Mouse (Mus musculus) embryo, embryonic 11.5 days (tissue): ENCODE measurements around the gene Gm973.

Experiments
- DNase-seq: peaks from one replicate; pipeline ENCODE4 v3.0.0-alpha.2; 2012; ENCODE audit warnings: low read depth, low spot score

Gm973 gene

DNA sequence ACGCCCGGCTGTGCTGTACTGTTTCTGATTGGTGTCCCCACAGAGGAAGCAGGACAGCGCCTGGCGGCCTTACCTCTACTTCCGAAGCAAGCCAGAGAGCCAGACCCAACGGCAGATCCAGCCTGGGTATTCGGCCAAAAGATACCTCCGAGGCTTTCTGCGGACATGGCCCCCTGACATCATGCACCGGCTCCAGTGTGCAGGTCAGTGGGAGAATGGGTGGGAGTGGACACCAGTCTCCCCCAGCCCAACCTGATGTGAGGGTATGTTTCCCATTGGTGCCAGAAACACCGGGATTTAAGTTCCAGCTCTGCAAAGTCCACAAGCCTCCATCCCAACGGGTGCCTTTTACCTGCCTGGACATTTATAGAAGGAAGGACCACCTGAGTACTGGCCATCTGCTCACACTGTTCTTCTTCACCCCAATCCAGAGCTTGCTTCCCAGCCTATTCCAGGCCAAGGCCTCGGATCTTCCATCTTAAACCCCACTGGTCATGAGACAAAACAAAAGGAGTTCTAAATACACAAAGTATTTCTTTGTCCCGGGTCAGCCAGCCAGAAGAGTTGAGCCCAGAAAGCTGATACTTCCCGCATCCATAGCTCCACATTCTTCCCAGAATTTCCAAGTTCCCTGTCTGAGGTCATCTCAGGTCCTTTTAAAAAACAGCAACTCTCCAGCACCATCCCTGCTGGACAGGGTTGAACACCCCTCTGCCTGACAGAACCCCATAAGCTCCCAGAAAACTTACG is 25.4 kb downstream of the Gm973 start:
- no peak for DNase-seq

DNA sequence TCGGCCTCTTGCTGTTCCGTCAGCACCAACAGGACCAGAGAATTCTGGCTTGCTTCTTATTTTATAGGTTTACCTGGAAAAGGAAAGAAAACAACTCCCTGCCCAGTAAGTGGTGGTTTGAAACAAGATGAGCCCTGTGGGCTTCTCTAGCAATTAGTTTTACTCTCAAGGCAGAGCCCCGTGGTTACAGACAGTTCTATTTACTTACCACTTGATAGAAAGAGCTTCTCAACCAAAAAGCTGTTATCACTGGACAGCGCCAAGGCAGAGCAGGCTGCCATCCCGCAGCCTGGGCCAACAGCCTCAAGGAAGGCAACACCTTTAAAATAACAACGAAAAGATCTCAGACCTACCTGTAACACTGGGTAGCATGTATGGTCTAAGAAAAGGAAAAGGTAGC is 26.2 kb downstream of the Gm973 start:
- DNase-seq = no peak

DNA sequence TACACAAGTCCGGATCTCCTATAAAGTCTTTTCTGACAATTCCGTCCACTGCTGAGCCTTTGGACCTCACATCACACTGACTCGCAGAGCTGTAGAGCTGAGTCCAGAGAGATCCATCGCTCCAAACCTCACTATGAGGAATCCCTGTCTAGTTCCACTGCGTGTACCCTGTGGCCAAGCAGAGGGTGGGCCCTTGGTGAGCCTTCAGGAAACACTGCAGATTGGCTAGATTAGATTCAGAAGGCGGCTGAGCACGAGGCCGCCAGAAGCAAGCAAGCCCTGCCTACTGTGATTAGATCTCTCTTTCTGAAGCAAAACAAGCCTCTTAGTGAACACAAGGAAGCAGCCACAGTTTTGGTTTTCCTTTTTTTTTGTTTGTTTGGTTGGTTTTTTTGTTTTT is 27.8 kb downstream of the Gm973 start:
- DNase-seq = no peak

DNA sequence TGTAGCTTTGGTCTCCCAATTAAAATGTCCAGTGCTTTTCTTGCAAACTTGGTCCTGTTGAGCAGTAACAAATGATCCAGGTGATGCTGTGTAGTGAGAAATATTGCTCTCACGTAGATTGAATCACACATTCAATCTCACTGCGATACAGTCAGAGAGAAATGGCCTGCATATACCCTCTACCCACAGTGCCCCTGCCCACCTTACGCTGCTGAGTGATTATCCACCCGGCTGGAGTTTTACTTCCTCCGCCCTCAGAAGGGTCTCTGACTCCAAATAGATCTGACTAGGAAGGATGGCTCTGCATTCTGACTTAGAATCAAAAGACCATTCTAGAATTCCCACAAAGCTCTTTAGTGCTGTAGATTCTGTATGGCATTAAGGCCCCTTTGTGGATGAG is 32.4 kb downstream of the Gm973 start:
- DNase-seq = no peak

DNA sequence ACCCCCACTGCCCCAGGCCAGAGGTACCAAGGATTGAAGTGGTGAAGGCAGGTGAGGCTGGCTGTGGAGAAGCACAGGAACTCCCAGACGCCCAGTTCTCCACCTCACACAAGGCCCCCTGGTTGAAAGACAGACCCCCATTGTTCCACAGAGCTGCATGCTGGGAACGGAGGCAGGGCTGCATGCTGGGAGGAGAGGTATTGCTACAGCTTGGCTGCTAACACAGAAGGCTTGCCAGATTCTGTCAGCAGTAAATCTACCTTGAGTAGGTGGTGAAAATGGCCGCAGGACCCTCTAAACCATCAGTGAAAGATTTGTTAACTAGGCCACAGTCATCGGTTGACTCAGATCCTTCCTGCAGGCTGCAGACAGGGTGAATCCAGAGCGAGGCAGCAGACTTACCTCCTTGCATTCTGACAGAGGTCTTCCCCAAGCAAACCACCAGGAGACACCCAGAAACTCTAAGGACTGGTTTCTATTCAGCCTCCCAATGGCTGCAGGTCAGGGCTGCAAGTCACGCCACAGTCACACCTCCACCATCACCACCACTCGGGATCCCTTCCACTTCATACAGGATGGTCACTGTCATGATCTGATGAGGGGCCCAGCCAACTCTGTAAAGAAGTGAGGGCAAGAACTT is 33.1 kb downstream of the Gm973 start:
- DNase-seq = no peak

DNA sequence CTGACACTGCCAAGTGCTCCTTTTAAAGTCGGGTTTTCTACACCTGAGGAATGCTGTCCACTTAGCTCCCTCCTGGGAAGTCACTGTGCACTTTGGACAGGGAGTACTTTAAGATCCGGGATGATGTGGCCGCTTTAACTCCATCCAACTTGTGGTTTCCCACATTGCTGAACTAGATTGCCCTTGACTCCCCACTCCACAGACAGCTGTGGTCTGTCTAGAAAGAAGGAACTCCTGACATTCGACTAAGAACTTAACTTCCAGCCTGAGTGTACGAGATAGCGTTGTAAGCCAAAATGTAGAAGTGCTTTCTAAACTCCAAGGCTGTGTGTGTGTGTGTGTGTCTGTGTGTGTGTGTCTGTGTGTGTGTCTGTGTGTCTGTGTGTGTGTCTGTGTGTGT is 34.2 kb downstream of the Gm973 start:
- DNase-seq = no peak

DNA sequence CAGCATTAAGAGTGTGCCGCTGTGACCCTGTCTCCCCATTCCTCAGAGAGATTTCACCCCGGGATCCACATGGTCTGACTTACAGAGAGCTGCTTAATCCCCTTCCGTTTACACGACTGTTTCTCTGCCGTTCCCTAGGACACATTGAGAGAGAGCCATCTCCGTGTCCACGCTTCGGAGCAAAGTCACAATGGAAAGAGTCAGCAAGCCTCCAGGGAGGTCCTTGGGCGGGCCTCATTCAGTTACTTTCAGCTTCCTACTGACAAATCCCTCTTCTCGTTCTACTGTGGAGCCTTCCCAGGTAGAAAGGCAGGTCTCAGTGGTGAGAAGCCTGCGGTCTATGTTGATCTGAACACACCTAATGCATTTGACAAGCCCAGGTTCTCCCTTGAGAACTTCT is 34.9 kb downstream of the Gm973 start:
- DNase-seq = no peak

DNA sequence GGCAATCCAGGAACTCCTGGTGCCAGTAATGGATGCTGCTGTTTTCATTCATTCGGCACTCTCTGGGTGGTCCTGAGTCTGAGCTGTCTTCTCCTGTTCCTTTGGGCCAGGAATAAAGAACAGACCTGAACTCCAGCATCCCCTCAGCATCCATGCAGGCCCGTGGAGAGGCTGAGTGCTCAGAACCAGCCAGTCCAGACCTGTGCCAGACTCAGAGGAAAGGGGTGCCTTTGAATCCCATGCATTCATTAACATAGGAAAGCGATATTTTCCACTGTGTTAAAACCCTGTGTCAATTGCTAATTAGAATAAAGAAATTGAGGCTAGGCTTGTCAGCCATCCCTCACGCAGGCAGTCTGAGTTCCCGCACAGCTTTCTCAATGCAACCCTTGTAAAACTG is 37.6 kb downstream of the Gm973 start:
- no peak for DNase-seq

DNA sequence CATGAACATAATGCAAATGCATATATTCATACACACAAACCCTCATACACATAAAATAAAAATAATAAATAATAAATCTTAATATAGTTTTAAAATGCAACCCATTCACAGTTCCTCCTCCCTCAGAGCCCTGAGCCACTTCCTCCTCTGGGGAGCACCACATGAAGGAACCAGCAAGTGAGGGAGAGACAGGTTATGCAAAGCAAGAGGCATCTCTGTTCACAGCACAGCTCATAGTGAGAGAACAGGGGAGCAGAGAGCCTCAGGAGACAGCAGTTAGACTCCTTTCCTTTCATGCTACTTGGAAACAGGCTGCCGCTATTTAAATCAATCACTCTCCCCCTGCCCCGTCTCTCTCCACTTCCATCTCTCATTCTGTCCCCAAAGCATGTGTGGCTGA is 47.5 kb downstream of the Gm973 start:
- no peak for DNase-seq

DNA sequence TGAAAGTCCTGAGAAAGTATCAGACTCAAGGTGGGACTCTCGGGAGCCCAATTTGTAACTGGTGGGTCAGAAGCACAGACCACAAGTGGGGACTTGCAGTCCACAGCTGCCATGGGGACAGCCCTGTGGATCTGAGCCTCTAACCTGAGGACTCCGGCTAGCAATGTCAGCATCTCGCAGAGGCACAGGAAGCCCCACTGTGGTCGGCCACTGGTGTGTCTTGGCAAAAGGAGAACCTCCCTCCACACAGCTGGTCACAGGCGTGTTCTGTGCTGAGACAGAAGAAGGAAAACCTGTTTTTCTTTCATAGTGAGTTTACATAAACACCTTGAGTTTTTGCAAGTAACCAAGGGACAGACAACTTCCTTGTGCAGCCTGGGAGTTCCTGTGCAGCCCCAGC is 49.7 kb downstream of the Gm973 start:
- DNase-seq = no peak

DNA sequence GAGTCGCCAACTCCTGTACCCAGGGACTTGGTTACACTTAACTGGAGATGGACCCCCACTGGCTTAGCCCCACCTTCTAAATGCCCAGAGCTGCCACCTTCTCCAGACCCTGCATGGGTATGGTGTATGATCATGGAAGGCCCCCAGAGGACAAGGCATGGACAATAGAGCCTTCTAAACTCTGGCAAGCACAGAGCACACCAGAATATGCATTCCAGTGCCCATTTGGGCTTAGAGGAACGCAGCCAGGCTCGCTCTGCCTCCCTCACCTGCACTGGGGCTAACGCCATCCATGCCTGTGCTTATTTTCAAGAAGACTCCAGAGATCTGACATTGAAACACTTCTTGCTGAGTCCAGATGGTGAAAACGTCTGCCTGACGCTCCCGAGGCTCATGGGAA is 50.2 kb downstream of the Gm973 start:
- DNase-seq = no peak

DNA sequence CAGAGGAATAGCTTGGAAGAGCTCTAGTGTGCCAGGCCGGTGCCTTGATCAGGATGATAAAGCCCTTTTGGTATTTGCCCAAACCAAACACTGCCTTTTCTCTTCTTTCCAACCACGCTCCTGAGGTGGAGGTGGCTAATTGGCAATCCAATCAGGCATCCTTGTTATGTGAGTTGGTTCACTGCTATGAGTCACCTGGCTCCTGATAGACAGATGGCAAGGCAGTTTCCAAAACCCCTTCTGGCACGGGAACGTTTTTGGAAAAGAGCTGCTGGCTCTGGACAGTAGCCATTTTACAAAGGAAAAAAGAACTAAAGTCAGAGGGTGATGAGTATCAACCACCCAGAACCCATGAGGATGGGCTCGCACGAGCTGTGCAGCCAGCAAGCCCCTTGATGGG is 50.9 kb downstream of the Gm973 start:
- DNase-seq = no peak

DNA sequence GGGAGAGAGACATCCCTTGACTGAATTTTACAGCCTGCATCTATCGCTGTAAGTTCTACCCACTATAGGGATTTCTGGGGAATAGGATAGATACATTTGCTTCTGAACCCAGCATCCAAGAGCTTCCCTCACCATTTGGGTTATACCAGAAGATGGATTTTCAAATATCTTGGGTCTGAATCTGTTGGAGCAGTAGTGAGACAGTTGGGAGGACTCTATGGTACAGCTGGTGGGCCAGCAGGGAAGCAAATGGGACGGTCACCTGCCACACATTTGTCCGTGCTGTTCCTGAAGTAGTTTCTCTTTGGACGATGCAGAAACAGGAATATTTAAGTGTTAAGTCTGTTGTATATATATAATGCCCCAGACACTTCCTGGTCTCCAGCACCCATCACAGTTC is 51.5 kb downstream of the Gm973 start:
- DNase-seq = no peak

DNA sequence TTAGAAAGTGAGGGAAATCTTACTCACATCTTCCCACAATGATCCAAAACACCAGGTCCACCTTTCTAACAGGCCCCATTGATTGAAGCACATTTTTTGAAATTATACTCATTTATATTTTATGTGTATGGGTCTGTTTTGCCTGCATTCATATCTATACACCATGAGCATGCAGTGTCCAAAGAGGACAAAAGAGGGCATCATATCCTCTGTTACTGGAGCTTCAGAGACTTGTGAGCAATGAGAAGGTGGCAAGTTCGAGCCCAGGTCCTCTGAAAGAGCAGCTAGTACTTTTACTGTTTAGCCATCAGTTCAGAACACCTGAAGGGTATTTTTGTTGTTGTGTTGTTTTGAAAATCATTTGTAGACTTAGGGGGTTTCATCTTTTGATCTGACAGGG is 52.2 kb downstream of the Gm973 start:
- DNase-seq = no peak

DNA sequence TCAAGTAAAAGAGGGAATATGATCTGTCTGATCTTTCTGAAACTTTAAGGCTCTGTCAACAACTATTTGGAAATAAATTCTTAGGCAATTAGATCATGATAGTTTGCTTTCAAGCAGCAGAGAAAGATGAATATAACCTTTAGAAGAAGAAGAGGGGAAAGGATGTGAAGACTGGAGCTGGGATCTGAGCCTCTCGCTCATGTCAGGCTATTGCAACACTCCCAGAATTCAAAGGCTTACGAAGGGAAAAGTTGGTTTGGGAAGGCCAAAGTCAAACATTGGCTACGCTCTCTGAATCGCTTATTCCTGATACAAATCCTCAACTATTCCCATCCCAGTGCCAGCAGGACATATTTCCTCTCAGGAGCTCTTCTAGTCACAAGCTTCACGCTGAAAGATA is 53.2 kb downstream of the Gm973 start:
- no peak for DNase-seq

DNA sequence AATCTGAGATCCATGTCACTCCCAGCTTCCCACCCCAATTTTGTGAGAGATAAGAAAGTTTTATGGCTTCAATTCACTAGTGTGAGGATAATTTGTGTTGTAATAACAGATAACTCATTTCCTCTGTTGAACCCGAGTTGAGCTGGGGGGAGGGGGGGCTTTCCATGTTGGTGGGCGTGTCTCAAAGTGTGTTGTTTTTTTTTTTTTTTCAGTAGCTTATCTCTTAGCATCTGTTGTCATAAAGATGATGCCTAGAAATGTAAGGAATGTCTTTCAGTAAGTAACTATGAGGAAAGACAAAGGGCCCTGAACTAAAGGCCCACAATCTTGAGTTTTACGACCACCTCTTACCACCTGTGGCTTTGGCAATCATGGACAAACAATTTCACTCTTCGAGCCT is 54.7 kb downstream of the Gm973 start:
- no peak for DNase-seq

DNA sequence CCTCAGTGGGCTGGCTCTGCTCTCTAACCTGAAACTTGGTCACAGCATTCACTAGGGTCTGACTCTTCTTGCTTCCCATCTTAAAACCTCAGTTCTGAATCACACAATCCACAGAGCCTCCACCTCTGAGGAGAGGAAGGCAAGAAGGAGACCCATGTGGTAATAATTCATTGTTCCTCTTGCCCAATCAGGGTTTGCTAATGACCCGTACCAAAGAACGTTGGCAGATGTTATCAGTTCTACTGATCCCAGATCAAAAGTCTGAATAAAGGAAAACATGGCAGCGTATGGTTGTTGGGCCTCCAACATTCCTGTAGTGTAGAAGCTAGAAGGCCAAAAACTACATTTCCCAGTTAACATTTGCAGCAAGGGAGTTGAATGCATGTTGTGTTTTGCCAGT is 55.4 kb downstream of the Gm973 start:
- no peak for DNase-seq

DNA sequence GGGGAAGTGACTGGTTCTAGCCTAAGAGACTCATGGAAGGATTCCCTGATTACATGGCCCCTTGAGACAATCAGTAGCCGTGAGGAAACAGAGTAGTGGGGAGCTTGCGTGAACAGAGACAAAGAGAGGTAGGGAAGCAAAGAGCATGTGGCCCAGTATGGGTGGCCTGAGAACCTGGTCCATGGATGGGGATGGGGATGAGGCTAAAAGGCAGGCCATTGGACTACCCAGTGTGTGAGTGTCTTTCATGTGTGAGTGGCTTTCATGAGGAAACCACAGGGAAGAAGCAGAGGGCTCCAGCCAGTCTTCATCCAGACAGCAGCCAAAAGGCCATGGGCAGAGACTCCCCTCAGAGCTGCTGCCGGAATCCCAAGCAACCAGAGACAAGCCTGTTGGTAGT is 57.8 kb downstream of the Gm973 start:
- DNase-seq = no peak

DNA sequence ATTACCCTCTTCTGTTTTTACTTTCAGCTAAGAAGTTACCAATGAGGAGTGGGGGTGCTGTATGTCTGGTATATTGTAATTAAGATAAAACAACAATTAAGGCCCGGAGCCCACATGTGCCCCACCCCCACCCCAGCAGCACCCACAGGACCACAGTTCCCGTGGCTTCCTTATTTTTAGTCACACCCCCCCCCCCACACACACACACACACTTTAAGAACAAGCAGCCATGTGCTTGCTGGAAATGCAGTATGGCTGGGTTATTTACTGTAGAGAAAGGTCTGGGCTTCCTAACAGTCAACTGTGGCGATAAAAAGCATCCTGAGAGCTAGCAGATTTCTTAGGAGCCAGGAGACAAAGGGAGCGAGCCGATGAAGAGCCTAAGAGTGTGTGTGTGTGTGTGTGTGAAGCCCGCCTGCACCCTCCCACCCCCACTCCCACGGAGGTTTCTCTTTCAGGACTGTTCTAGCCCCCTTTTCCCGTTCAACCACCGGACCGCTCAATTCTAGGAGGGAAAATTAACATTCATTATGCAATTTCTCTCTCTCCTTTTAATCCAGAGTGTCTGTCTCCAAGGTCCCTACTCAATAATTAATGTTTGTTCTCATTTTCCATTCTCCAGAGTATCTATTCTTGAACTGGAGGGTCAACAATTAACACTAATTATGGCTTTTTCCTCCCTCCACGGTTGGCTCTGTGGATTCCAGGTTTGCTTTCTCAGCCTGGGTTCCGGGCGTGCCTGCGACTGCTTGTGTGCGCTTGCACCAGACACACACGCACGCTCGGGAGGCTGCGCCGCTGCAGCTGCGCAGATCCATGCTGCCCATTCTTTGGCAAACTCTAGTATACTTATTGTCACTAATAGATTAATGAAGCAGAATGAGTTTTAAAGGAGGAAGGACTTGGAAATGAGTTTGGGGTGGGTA is 58.5 kb downstream of the Gm973 start:
- no peak for DNase-seq

DNA sequence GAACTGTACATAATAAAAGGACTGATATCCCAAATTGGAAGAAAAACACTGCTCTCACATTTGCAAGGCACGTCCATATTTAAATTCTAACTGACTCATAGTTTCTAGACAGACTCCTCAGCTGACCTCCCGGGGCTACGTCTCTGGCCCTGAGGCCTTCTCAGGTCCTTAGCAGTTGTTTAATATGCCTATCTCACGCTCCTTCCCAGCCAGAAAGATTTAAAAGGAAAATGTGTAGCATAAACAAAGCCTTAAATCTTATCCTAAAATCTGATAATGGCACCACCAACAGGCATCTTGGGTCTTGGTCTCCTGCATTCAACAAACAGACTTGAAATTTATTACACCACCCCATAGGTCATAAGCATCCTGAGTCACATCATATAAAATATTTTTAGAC is 62.7 kb downstream of the Gm973 start:
- no peak for DNase-seq

DNA sequence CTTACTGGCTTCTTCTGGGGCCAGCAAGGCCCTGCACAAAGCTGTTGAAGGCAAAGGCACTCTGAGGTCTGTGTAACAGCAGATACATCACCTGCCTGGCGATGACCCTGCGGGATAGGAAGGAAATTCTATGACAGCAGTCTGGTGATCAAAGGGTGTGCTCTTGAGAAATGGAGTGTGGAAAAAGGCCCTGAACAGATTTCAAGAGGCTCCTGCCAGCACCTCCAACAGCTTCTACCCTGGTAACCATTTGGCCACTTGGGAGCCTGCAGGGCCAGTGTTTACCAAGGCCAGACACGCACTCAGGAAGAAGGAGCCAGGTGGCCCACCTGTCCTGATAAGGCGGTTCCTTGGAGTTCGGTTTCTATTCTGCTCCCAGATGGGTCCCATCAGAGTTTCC is 63.3 kb downstream of the Gm973 start:
- DNase-seq = no peak

DNA sequence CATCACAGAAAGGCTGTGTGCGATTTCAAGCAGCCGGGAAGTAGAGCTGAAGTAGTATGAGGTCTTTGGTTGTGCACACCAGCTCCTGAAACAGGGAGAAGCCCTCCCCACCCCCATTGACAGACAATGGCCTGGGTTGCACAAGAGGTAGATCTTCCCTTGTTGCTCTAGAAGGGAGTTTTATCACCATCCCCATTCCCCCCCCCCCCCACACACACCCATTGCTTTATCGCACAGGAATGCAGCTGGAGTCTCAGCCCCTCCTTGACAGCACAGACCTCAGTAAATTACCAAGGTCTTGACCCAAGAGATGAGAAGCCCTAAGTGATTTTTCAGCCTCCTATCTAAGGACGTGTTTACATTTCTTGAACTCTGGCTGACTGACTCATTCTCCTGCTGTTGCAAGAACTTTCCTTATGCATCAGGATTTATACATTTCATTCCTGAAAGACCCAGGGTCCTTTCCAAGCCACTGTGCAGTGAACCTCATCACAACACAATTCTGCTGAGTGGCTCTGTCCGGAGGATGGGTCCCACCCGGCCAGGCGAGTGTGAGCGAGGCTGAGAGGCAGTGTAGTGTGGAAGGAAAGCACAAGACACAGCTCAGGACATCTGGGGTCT is 64.2 kb downstream of the Gm973 start:
- no peak for DNase-seq
